9 mouse cellular contexts compared by ENCODE assay signal in genomic region chr2:172042607-172043234, GRCm38 (mm10). TPM values are rescaled to one million over a fixed set of nuclear protein-coding genes. Genes with fewer than 3 reads are reported as not detected.
DNase-seq lines count a peak whose midpoint lies in the region; ATAC-seq lines count a peak whose summit lies in the region.
"Had no signal": no experiment of that assay in that cellular context is flagged by ENCODE, and none has a peak within 500 bp of the region (broad histone marks: within the 10 kb centered on the region; RNA-seq: fewer than 3 reads in every experiment).

No protein-coding gene starts in this region.

- no peak overlapping the region for H3K27ac ChIP-seq in heart, embryonic 14.5 days (replicated peaks in 1 of 2; ENCODE audit: control insufficient read depth in 1 of 2, insufficient read depth in 1 of 2, low read depth in 2 of 2, low read length in 2 of 2)
- H3K27ac ChIP-seq in hindbrain, embryonic 10.5 days = no peak overlapping the region
- peak overlapping the region; percentile 73 for H3K27ac ChIP-seq in midbrain, embryonic 15.5 days
- H3K27ac ChIP-seq: macrophage had no signal

- peak overlapping the region; percentile 20 to 25; a peak in 3 of 4 replicates for H3K4me3 ChIP-seq in heart, embryonic 14.5 days (ENCODE audit: control insufficient read depth in 1 of 2, insufficient read depth in 1 of 2, low read depth in 1 of 2, low read length in 2 of 2)
- peak overlapping the region; percentile 53 for H3K4me3 ChIP-seq in hindbrain, embryonic 10.5 days
- peak overlapping the region; percentile 57 for H3K4me3 ChIP-seq in midbrain, embryonic 15.5 days

- WGBS in heart, embryonic 14.5 days = 1% methylated on average over 46 of the region's 46 CpGs
- WGBS in hindbrain, embryonic 10.5 days = under 1% methylated on average over 46 of the region's 46 CpGs
- WGBS in midbrain, embryonic 15.5 days = under 1% methylated on average over 46 of the region's 46 CpGs

- no peaks in the 10 kb centered on the region for H3K9me3 ChIP-seq in heart, embryonic 14.5 days (ENCODE audit: control insufficient read depth, low read length)
- no peaks in the 10 kb centered on the region for H3K9me3 ChIP-seq in hindbrain, embryonic 10.5 days
- H3K9me3 ChIP-seq in midbrain, embryonic 15.5 days = no peaks in the 10 kb centered on the region

- DNase-seq in heart, postnatal 10 days = no peak
- DNase-seq in R1 (ENCODE audit: low read depth, low spot score) = peak; percentile 42
- peak; percentile 30 for DNase-seq in hindbrain, embryonic 10.5 days (ENCODE audit: low spot score)
- no peak for DNase-seq in adrenal gland, postnatal 36 days
- DNase-seq in lung, postnatal 14 days = no peak
- no peak for DNase-seq in cerebellum, adult 11 months

- peaks cover 53% of the 10 kb centered on the region for H3K27me3 ChIP-seq in heart, embryonic 14.5 days (ENCODE audit: control insufficient read depth, insufficient read depth, low read length)
- peaks cover 63% of the 10 kb centered on the region for H3K27me3 ChIP-seq in hindbrain, embryonic 10.5 days (ENCODE audit: insufficient read depth, poor library complexity, severe bottlenecking)
- H3K27me3 ChIP-seq in midbrain, embryonic 15.5 days (replicated peaks) = peaks cover 28% of the 10 kb centered on the region

- no peak for ATAC-seq in heart, embryonic 14.5 days (ENCODE audit: insufficient number of reproducible peaks, insufficient read depth, low FRiP score, low read depth)
- peak; percentile 45 for ATAC-seq in midbrain, embryonic 15.5 days (replicated peaks)

- H3K4me1 ChIP-seq in heart, embryonic 14.5 days (ENCODE audit: control insufficient read depth in 2 of 2, insufficient read depth in 2 of 2, low read length in 2 of 2) = peaks cover 12% of the 10 kb centered on the region in 2 experiments
- H3K4me1 ChIP-seq in hindbrain, embryonic 10.5 days (replicated peaks) = peaks cover 49% of the 10 kb centered on the region
- peaks cover 33% of the 10 kb centered on the region for H3K4me1 ChIP-seq in midbrain, embryonic 15.5 days

- H3K9ac ChIP-seq in heart, embryonic 14.5 days (ENCODE audit: low read length) = no peak overlapping the region
- peak overlapping the region; percentile 50 for H3K9ac ChIP-seq in midbrain, embryonic 15.5 days

- H3K4me2 ChIP-seq in heart, embryonic 14.5 days (ENCODE audit: low read length) = peak overlapping the region; percentile 63
- peak overlapping the region; percentile 92 for H3K4me2 ChIP-seq in midbrain, embryonic 15.5 days

- intact Hi-C loops in heart, postnatal 10 days (cut with DNase I) = no loop called here

- no peaks in the 10 kb centered on the region for H3K36me3 ChIP-seq in heart, embryonic 14.5 days (ENCODE audit: control insufficient read depth, insufficient read depth, low read length)
- no peaks in the 10 kb centered on the region for H3K36me3 ChIP-seq in hindbrain, embryonic 10.5 days
- H3K36me3 ChIP-seq in midbrain, embryonic 15.5 days (replicated peaks) = no peaks in the 10 kb centered on the region

RNA-seq across cellular contexts. Expression of gene Cbln4, which starts 0.5 kb away (rescaled TPM):
- polyA plus RNA-seq in heart, embryonic 14.5 days (2014; fragmentation: Nextera tagmentation; extraction: Ambion mirVana) = 0.07 TPM in 1 of 2 replicates, not detected in the other
- total RNA-seq in heart, postnatal 10 days (2021) = not detected
- 0.51 and 2.7 TPM in 2 replicates for polyA plus RNA-seq in hindbrain, embryonic 10.5 days (2016; fragmentation: Nextera tagmentation; extraction: Ambion mirVana)
- 34.4 and 39.8 TPM in 2 replicates for polyA plus RNA-seq in midbrain, embryonic 15.5 days (2015; fragmentation: Nextera tagmentation; extraction: Ambion mirVana)
- not detected for total RNA-seq in adrenal gland, postnatal 36 days (2021)
- polyA plus RNA-seq: macrophage had no signal

Comparison
In these comparisons a context has a peak if more than half of its experiments do, and no peak if none do; other contexts are left out.
1. DNase-seq: peak in R1 (single experiment) and hindbrain, embryonic 10.5 days (single experiment); none in heart, postnatal 10 days (0 of 2), adrenal gland, postnatal 36 days (0 of 2), lung, postnatal 14 days (single experiment) and cerebellum, adult 11 months (single experiment).
2. Peak in every context shown above with its lines, with median percentiles within 50 percentile points of each other: H3K4me3 ChIP-seq.